In genomic region chr4:154439455-154440052, GRCm38 (mm10) we compare ENCODE assay signal across 23 mouse cellular contexts.
DNase-seq lines count a peak whose midpoint lies in the region; ATAC-seq and TF ChIP-seq lines count a peak whose summit lies in the region.
"Had no signal": no experiment of that assay in that cellular context is flagged by ENCODE, and none has a peak within 500 bp of the region (broad histone marks: within the 10 kb centered on the region; RNA-seq: fewer than 3 reads in every experiment).

No protein-coding gene starts in this region.

- no peaks in the 10 kb centered on the region for H3K36me3 ChIP-seq in forebrain, postnatal 0 days (ENCODE audit: insufficient read depth)
- H3K36me3 ChIP-seq in forebrain, embryonic 12.5 days (replicated peaks) = no peaks in the 10 kb centered on the region
- no peaks in the 10 kb centered on the region for H3K36me3 ChIP-seq in hindbrain, postnatal 0 days (ENCODE audit: insufficient read depth, low read length)
- no peaks in the 10 kb centered on the region for H3K36me3 ChIP-seq in hindbrain, embryonic 13.5 days
- H3K36me3 ChIP-seq in midbrain, postnatal 0 days (ENCODE audit: insufficient read depth, low read length) = no peaks in the 10 kb centered on the region
- H3K36me3 ChIP-seq in midbrain, embryonic 13.5 days = no peaks in the 10 kb centered on the region
- H3K36me3 ChIP-seq: heart, embryonic 15.5 days; hindbrain, embryonic 12.5 days; liver, embryonic 13.5 days had no signal

- intact Hi-C loops in left cerebral cortex, postnatal 25 days (cut with DNase I) = no loop called here

- WGBS in forebrain, postnatal 0 days = 76% methylated on average over 14 of the region's 14 CpGs
- 83% methylated on average over 14 of the region's 14 CpGs for WGBS in forebrain, embryonic 12.5 days
- WGBS in hindbrain, postnatal 0 days = 70% methylated on average over 14 of the region's 14 CpGs
- 76% methylated on average over 14 of the region's 14 CpGs for WGBS in hindbrain, embryonic 13.5 days
- 73% methylated on average over 14 of the region's 14 CpGs for WGBS in midbrain, postnatal 0 days
- 73% methylated on average over 14 of the region's 14 CpGs for WGBS in midbrain, embryonic 13.5 days

- no peak overlapping the region for H3K27ac ChIP-seq in forebrain, postnatal 0 days (ENCODE audit: low read depth, low read length)
- no peak overlapping the region for H3K27ac ChIP-seq in forebrain, embryonic 12.5 days
- no peak overlapping the region for H3K27ac ChIP-seq in hindbrain, postnatal 0 days
- H3K27ac ChIP-seq in hindbrain, embryonic 13.5 days = no peak overlapping the region
- no peak overlapping the region for H3K27ac ChIP-seq in midbrain, postnatal 0 days (ENCODE audit: low read depth, low read length)
- H3K27ac ChIP-seq in midbrain, embryonic 13.5 days = no peak overlapping the region
- H3K27ac ChIP-seq: gastrocnemius, adult 2 months; heart, embryonic 15.5 days; hindbrain, embryonic 12.5 days; liver, embryonic 13.5 days had no signal

- H3K4me1 ChIP-seq in forebrain, postnatal 0 days (ENCODE audit: insufficient read depth) = no peaks in the 10 kb centered on the region
- H3K4me1 ChIP-seq in forebrain, embryonic 12.5 days = 0 out of 2 replicates have a peak, but pooled peaks cover 11% of the 10 kb centered on the region
- no peaks in the 10 kb centered on the region for H3K4me1 ChIP-seq in hindbrain, postnatal 0 days (ENCODE audit: insufficient read depth, low read length)
- H3K4me1 ChIP-seq in hindbrain, embryonic 13.5 days (replicated peaks) = peaks cover 27% of the 10 kb centered on the region; the same call in 1 of the 2 replicates
- no peaks in the 10 kb centered on the region for H3K4me1 ChIP-seq in midbrain, postnatal 0 days (ENCODE audit: insufficient read depth, low read length)
- H3K4me1 ChIP-seq in midbrain, embryonic 13.5 days (replicated peaks) = 0 out of 2 replicates have a peak, but pooled peaks cover 3% of the 10 kb centered on the region
- H3K4me1 ChIP-seq: megakaryocyte, embryonic 14.5 days had no signal

- 0 out of 2 replicates have a peak, but pooled peaks have one; percentile 16 for TF ChIP-seq CTCF in forebrain, postnatal 0 days (IDR thresholded peaks at IDR 0.05; ENCODE audit: low read depth)
- peak; percentile 34 for TF ChIP-seq CTCF in hindbrain, postnatal 0 days (IDR thresholded peaks at IDR 0.05; ENCODE audit: low read depth)
- peak; percentile 38 for TF ChIP-seq CTCF in midbrain, postnatal 0 days (IDR thresholded peaks at IDR 0.05)

- no peak overlapping the region for H3K9ac ChIP-seq in forebrain, postnatal 0 days
- H3K9ac ChIP-seq in forebrain, embryonic 12.5 days = no peak overlapping the region
- H3K9ac ChIP-seq in hindbrain, postnatal 0 days (replicated peaks; ENCODE audit: low read length) = no peak overlapping the region
- H3K9ac ChIP-seq in hindbrain, embryonic 13.5 days = no peak overlapping the region
- no peak overlapping the region for H3K9ac ChIP-seq in midbrain, postnatal 0 days (replicated peaks; ENCODE audit: low read length, poor library complexity, severe bottlenecking)
- H3K9ac ChIP-seq in midbrain, embryonic 13.5 days (replicated peaks) = no peak overlapping the region
- H3K9ac ChIP-seq: heart, embryonic 15.5 days; hindbrain, embryonic 12.5 days; limb, embryonic 12.5 days; liver, embryonic 13.5 days had no signal

- DNase-seq in forebrain, postnatal 0 days = no peak
- no peak for DNase-seq in hindbrain, postnatal 0 days (ENCODE audit: low spot score)
- DNase-seq in left cerebral cortex, postnatal 25 days (ENCODE audit: low spot score in 2 of 2) = peak; percentile 7 to 54
- DNase-seq in left cerebral cortex, adult 8-10 months (ENCODE audit: low spot score in 2 of 2) = no peak
- DNase-seq in midbrain, postnatal 0 days (ENCODE audit: low spot score) = no peak
- DNase-seq: adrenal gland, adult 8-10 months; cerebellum, adult 9-10 months; gastrocnemius, adult 2 months; kidney, adult 18-20 months; kidney, postnatal 36 days; liver, embryonic 13.5 days; lung, postnatal 10 days; thymus, postnatal 14 days had no signal

- no peak overlapping the region for H3K4me3 ChIP-seq in forebrain, postnatal 0 days (ENCODE audit: low read depth, low read length)
- no peak overlapping the region for H3K4me3 ChIP-seq in forebrain, embryonic 12.5 days (replicated peaks)
- H3K4me3 ChIP-seq in hindbrain, postnatal 0 days (ENCODE audit: low read length) = no peak overlapping the region
- H3K4me3 ChIP-seq in hindbrain, embryonic 13.5 days = no peak overlapping the region
- H3K4me3 ChIP-seq in midbrain, postnatal 0 days (ENCODE audit: low read depth, low read length) = no peak overlapping the region
- no peak overlapping the region for H3K4me3 ChIP-seq in midbrain, embryonic 13.5 days (replicated peaks)
- H3K4me3 ChIP-seq: gastrocnemius, adult 2 months; heart, embryonic 15.5 days; hindbrain, embryonic 12.5 days; limb, embryonic 12.5 days; liver, embryonic 13.5 days; megakaryocyte, embryonic 14.5 days had no signal

- H3K27me3 ChIP-seq in forebrain, postnatal 0 days (ENCODE audit: insufficient read depth, low read length) = no peaks in the 10 kb centered on the region
- H3K27me3 ChIP-seq in forebrain, embryonic 12.5 days = peaks cover 9% of the 10 kb centered on the region; the same call in 1 of the 2 replicates
- 0 out of 2 replicates have a peak, but pooled peaks cover 3% of the 10 kb centered on the region for H3K27me3 ChIP-seq in hindbrain, postnatal 0 days (ENCODE audit: insufficient read depth, low read length)
- peaks cover 50% of the 10 kb centered on the region for H3K27me3 ChIP-seq in hindbrain, embryonic 13.5 days
- H3K27me3 ChIP-seq in midbrain, postnatal 0 days (ENCODE audit: insufficient read depth, low read length) = no peaks in the 10 kb centered on the region
- H3K27me3 ChIP-seq in midbrain, embryonic 13.5 days = 0 out of 2 replicates have a peak, but pooled peaks cover 13% of the 10 kb centered on the region
- H3K27me3 ChIP-seq: limb, embryonic 12.5 days had no signal

- no peak overlapping the region for H3K4me2 ChIP-seq in forebrain, postnatal 0 days (ENCODE audit: low read depth)
- H3K4me2 ChIP-seq in forebrain, embryonic 12.5 days = no peak overlapping the region
- H3K4me2 ChIP-seq in hindbrain, postnatal 0 days (ENCODE audit: low read depth, low read length) = no peak overlapping the region
- no peak overlapping the region for H3K4me2 ChIP-seq in hindbrain, embryonic 13.5 days
- H3K4me2 ChIP-seq in midbrain, postnatal 0 days (ENCODE audit: low read depth, low read length, poor library complexity, severe bottlenecking) = no peak overlapping the region
- H3K4me2 ChIP-seq in midbrain, embryonic 13.5 days (replicated peaks) = no peak overlapping the region
- H3K4me2 ChIP-seq: heart, embryonic 15.5 days; hindbrain, embryonic 12.5 days; limb, embryonic 12.5 days; liver, embryonic 13.5 days had no signal

- no peak for ATAC-seq in forebrain, postnatal 0 days
- ATAC-seq in forebrain, embryonic 12.5 days (ENCODE audit: low FRiP score) = no peak
- no peak; the same call in 1 of the 2 replicates for ATAC-seq in hindbrain, postnatal 0 days
- ATAC-seq in hindbrain, embryonic 13.5 days (ENCODE audit: low FRiP score) = no peak
- no peak for ATAC-seq in midbrain, postnatal 0 days (ENCODE audit: low FRiP score)
- ATAC-seq in midbrain, embryonic 13.5 days = no peak
- ATAC-seq: CD4-positive, CD25-positive, alpha-beta regulatory T cell, adult 4 months; forebrain, embryonic 16.5 days; Patski had no signal

- H3K9me3 ChIP-seq in forebrain, postnatal 0 days (ENCODE audit: low read length) = no peaks in the 10 kb centered on the region
- H3K9me3 ChIP-seq in forebrain, embryonic 12.5 days = no peaks in the 10 kb centered on the region
- no peaks in the 10 kb centered on the region for H3K9me3 ChIP-seq in hindbrain, postnatal 0 days (ENCODE audit: low read length)
- H3K9me3 ChIP-seq in hindbrain, embryonic 13.5 days = no peaks in the 10 kb centered on the region
- no peaks in the 10 kb centered on the region for H3K9me3 ChIP-seq in midbrain, postnatal 0 days (ENCODE audit: low read length)
- no peaks in the 10 kb centered on the region for H3K9me3 ChIP-seq in midbrain, embryonic 13.5 days
- H3K9me3 ChIP-seq: heart, embryonic 15.5 days; limb, embryonic 12.5 days; liver, embryonic 13.5 days had no signal

Comparison
In these comparisons a context has a peak if more than half of its experiments do, and no peak if none do; other contexts are left out.
1. DNase-seq: peak in left cerebral cortex, postnatal 25 days (2 of 2); none in forebrain, postnatal 0 days (single experiment), hindbrain, postnatal 0 days (single experiment), left cerebral cortex, adult 8-10 months (0 of 2) and midbrain, postnatal 0 days (single experiment).
2. Peak in every context shown above with its lines, with median percentiles within 50 percentile points of each other: CTCF ChIP-seq.